Mouse (Mus musculus) CH12.LX (cell line): ENCODE data around the gene Lpcat2b. TPM values are rescaled to one million over a fixed set of nuclear protein-coding genes. Genes with fewer than 3 reads are reported as not detected.

Experiments used
- polyA plus RNA-seq: library from polyadenylated mRNA; unstranded; fragments of >175 nt; gene quantifications from 2 replicates; pipeline ENCODE4 v1.2.1, GENCODE M21; 2012; ENCODE audit warnings: low read depth; ENCODE audit not compliant: insufficient read length
- total RNA-seq, 2 experiments: library from RNA; depleted of rRNA; stranded (reverse); fragments of 300-350 nt in 1 of 2; fragments of >200 nt in 1 of 2; gene quantifications; 2 replicates each; pipeline ENCODE4 v1.2.3; 2012 to 2014

Lpcat2b gene
- total and polyA plus RNA-seq, 3 experiments, result not detected

Other genes with a start within 250 kb of the Lpcat2b start
- 0.25 and 0.30 TPM in 2 replicates for gene Tgfbr3, start 141.9 kb upstream of the Lpcat2b start, total RNA-seq (2012; rRNA removed)
- gene Tgfbr3, start 141.9 kb upstream of the Lpcat2b start, total RNA-seq (2014; rRNA removed), result 0.09 and 0.46 TPM in 2 replicates
- 0.10 and 0.13 TPM in 2 replicates for gene Tgfbr3, start 141.9 kb upstream of the Lpcat2b start, polyA plus RNA-seq
- 0.71 and 0.98 TPM in 2 replicates for gene Brdt, start 100.4 kb upstream of the Lpcat2b start, total RNA-seq (2012; rRNA removed)
- 0.45 and 0.59 TPM in 2 replicates for gene Brdt, start 100.4 kb upstream of the Lpcat2b start, total RNA-seq (2014; rRNA removed)
- 0.56 and 1.0 TPM in 2 replicates for gene Brdt, start 100.4 kb upstream of the Lpcat2b start, polyA plus RNA-seq
- 0.71 and 0.81 TPM in 2 replicates for gene Ephx4, start 28.8 kb upstream of the Lpcat2b start, total RNA-seq (2012; rRNA removed)
- not detected in 2 replicates for gene Ephx4, start 28.8 kb upstream of the Lpcat2b start, total RNA-seq (2014; rRNA removed)
- gene Ephx4, start 28.8 kb upstream of the Lpcat2b start, polyA plus RNA-seq, result not detected in 2 replicates
- gene Btbd8, start 6.4 kb downstream of the Lpcat2b start, total RNA-seq (2012; rRNA removed), result 4.8 and 5.9 TPM in 2 replicates
- gene Btbd8, start 6.4 kb downstream of the Lpcat2b start, total RNA-seq (2014; rRNA removed), result 5.1 TPM in 2 replicates
- gene Btbd8, start 6.4 kb downstream of the Lpcat2b start, polyA plus RNA-seq, result 3.9 and 5.2 TPM in 2 replicates
- gene Gm42669, start 76.1 kb downstream of the Lpcat2b start, total RNA-seq (2012; rRNA removed), result 0.17 TPM in 2 replicates
- not detected in 2 replicates for gene Gm42669, start 76.1 kb downstream of the Lpcat2b start, total RNA-seq (2014; rRNA removed)
- gene Gm42669, start 76.1 kb downstream of the Lpcat2b start, polyA plus RNA-seq, result 0.95 and 1.0 TPM in 2 replicates
- gene 1700028K03Rik, start 103.2 kb downstream of the Lpcat2b start, total RNA-seq (2012; rRNA removed), result 0.04 TPM in 1 of 2 replicates, not detected in the other
- not detected in 2 replicates for gene 1700028K03Rik, start 103.2 kb downstream of the Lpcat2b start, total RNA-seq (2014; rRNA removed)
- not detected in 2 replicates for gene 1700028K03Rik, start 103.2 kb downstream of the Lpcat2b start, polyA plus RNA-seq
- 24.3 and 27.0 TPM in 2 replicates for gene Rpap2, start 165.8 kb downstream of the Lpcat2b start, total RNA-seq (2012; rRNA removed)
- 38.1 and 42.7 TPM in 2 replicates for gene Rpap2, start 165.8 kb downstream of the Lpcat2b start, total RNA-seq (2014; rRNA removed)
- gene Rpap2, start 165.8 kb downstream of the Lpcat2b start, polyA plus RNA-seq, result 28.3 and 31.0 TPM in 2 replicates
- 11.6 and 16.9 TPM in 2 replicates for gene Glmn, start 166.3 kb downstream of the Lpcat2b start, total RNA-seq (2012; rRNA removed)
- 28.2 and 32.2 TPM in 2 replicates for gene Glmn, start 166.3 kb downstream of the Lpcat2b start, total RNA-seq (2014; rRNA removed)
- gene Glmn, start 166.3 kb downstream of the Lpcat2b start, polyA plus RNA-seq, result 25.1 and 29.1 TPM in 2 replicates